Mouse (Mus musculus) neural tube, embryonic 15.5 days (tissue): Measurements from ENCODE around the gene Pmm2. TPM values are rescaled to one million over a fixed set of nuclear protein-coding genes. Genes with fewer than 3 reads are reported as not detected.
A peak's percentile ranks its signal among the peaks of the same experiment; 100 is the strongest.

Experiments
- ATAC-seq: fragments of 200-750 bp; cut with Nextera tagmentation; 2 replicates; pipeline ENCODE4 v1.8.0; 2017; ENCODE audit warnings: mild to moderate bottlenecking, moderate TSS enrichment, moderate library complexity; ENCODE audit not compliant: low FRiP score
- H3K27ac ChIP-seq: fragments of 300-500 bp; sonication (generic); replicated peaks from 2 replicates; pipeline ENCODE4 v1.5.1; 2015; ENCODE audit warnings: mild to moderate bottlenecking, inconsistent platforms
- H3K27me3 ChIP-seq: fragments of 300-500 bp; sonication (generic); replicated peaks from 2 replicates; pipeline ENCODE4 v1.6.1; 2015; ENCODE audit warnings: inconsistent platforms
- H3K36me3 ChIP-seq: fragments of 300-500 bp; sonication (generic); 2 replicates; pipeline ENCODE4 v1.6.1; 2015; ENCODE audit warnings: inconsistent platforms
- H3K4me1 ChIP-seq: fragments of 300-500 bp; sonication (generic); 2 replicates; pipeline ENCODE4 v1.6.1; 2015; ENCODE audit warnings: inconsistent platforms
- H3K4me2 ChIP-seq: fragments of 300-500 bp; sonication (generic); 2 replicates; pipeline ENCODE4 v1.6.1; 2015; ENCODE audit warnings: inconsistent platforms, mild to moderate bottlenecking, moderate library complexity
- H3K4me3 ChIP-seq: fragments of 300-500 bp; sonication (generic); replicated peaks from 2 replicates; pipeline ENCODE4 v1.5.1; 2015; ENCODE audit warnings: mild to moderate bottlenecking, inconsistent platforms
- H3K9ac ChIP-seq: fragments of 300-500 bp; sonication (generic); replicated peaks from 2 replicates; pipeline ENCODE4 v1.6.1; 2015; ENCODE audit warnings: mild to moderate bottlenecking, inconsistent platforms
- H3K9me3 ChIP-seq: fragments of 300-500 bp; sonication (generic); replicated peaks from 2 replicates; pipeline ENCODE4 v1.6.1; 2016; ENCODE audit warnings: inconsistent platforms
- WGBS: fragments of 180-500 bp; shearing (Covaris S2); methylation state at CpG from one replicate; pipeline ENCODE4 v1.1.7; 2015; ENCODE audit warnings: mixed read lengths; 5-methylcytosine and 5-hydroxymethylcytosine counted together
- polyA plus RNA-seq: library from polyadenylated mRNA; unstranded; fragments of >200 nt; fragmentation: Nextera tagmentation; extraction: Ambion mirVana; gene quantifications from 2 replicates; pipeline ENCODE4 v1.2.1, GENCODE M21; 2015

Gene Pmm2
- polyA plus RNA-seq: 38.2 and 44.6 TPM in 2 replicates

- Histone ChIP-seq H3K4me3 (peak within 1 kb of the TSS; percentile 68), H3K9me3 (no peaks in the 10 kb centered on the region), H3K4me1 (peaks cover 36% of the 10 kb centered on the region), H3K4me2 (peak within 1 kb of the TSS; percentile 96), H3K9ac (peak within 1 kb of the TSS; percentile 78), H3K27me3 (no peaks in the 10 kb centered on the region), H3K36me3 (peaks cover 14% of the 10 kb centered on the region; the same call in 1 of the 2 replicates), H3K27ac (peak within 1 kb of the TSS; percentile 85)
- WGBS: under 1% methylated on average over 59 of the region's 59 CpGs
- ATAC-seq: peak; percentile 95
These were observed at the start of gene Pmm2, which contains the start of gene Tmem186 for GRCm38 (mm10) chr16:8637217-8638051. Gene Pmm2 (plus strand): TSS chr16:8637674. Gene Tmem186 (minus strand): TSS chr16:8637712.

GRCm38 (mm10) chr16:8595411-8595810 is 42.1 kb upstream of the Pmm2 start:
- no peak overlapping the region for H3K27ac ChIP-seq
- H3K4me2 ChIP-seq: no peak overlapping the region
- no peak overlapping the region for H3K4me3 ChIP-seq
- no peak for ATAC-seq
- 73% methylated on average over 4 of the region's 4 CpGs for WGBS
- H3K9me3 ChIP-seq: no peaks in the 10 kb centered on the region
- peaks cover 6% of the 10 kb centered on the region for H3K36me3 ChIP-seq
- no peak overlapping the region for H3K9ac ChIP-seq
- H3K27me3 ChIP-seq: no peaks in the 10 kb centered on the region
- no peaks in the 10 kb centered on the region for H3K4me1 ChIP-seq

- Histone ChIP-seq H3K27ac (no peak overlapping the region), H3K9ac (no peak overlapping the region), H3K4me1 (no peaks in the 10 kb centered on the region), H3K4me3 (no peak overlapping the region), H3K9me3 (no peaks in the 10 kb centered on the region), H3K27me3 (no peaks in the 10 kb centered on the region), H3K4me2 (no peak overlapping the region), H3K36me3 (peaks cover 12% of the 10 kb centered on the region)
- no peak for ATAC-seq
- 67% methylated on average over 4 of the region's 4 CpGs for WGBS
These were observed 41.1 kb upstream of the Pmm2 start for GRCm38 (mm10) chr16:8596336-8596735.

GRCm38 (mm10) chr16:8597516-8597915 is 40.0 kb upstream of the Pmm2 start:
- H3K4me2 ChIP-seq: no peak overlapping the region
- 92% methylated on average over 5 of the region's 5 CpGs for WGBS
- H3K36me3 ChIP-seq: peaks cover 23% of the 10 kb centered on the region
- no peak overlapping the region for H3K4me3 ChIP-seq
- H3K9me3 ChIP-seq: no peaks in the 10 kb centered on the region
- H3K27ac ChIP-seq: no peak overlapping the region
- no peak overlapping the region for H3K9ac ChIP-seq
- H3K27me3 ChIP-seq: no peaks in the 10 kb centered on the region
- no peak for ATAC-seq
- H3K4me1 ChIP-seq: no peaks in the 10 kb centered on the region

GRCm38 (mm10) chr16:8603789-8604188 is 33.7 kb upstream of the Pmm2 start:
- H3K4me1 ChIP-seq: no peaks in the 10 kb centered on the region
- 88% methylated on average over 3 of the region's 3 CpGs for WGBS
- no peak overlapping the region for H3K27ac ChIP-seq
- no peak overlapping the region for H3K4me2 ChIP-seq
- no peaks in the 10 kb centered on the region for H3K27me3 ChIP-seq
- H3K9ac ChIP-seq: no peak overlapping the region
- ATAC-seq: no peak
- H3K9me3 ChIP-seq: no peaks in the 10 kb centered on the region
- H3K36me3 ChIP-seq: peaks cover 49% of the 10 kb centered on the region
- H3K4me3 ChIP-seq: no peak overlapping the region

- no peaks in the 10 kb centered on the region for H3K27me3 ChIP-seq
- WGBS: 89% methylated on average over 3 of the region's 3 CpGs
- no peaks in the 10 kb centered on the region for H3K9me3 ChIP-seq
- H3K4me3 ChIP-seq: no peak overlapping the region
- ATAC-seq: no peak
- no peaks in the 10 kb centered on the region for H3K4me1 ChIP-seq
- no peak overlapping the region for H3K27ac ChIP-seq
- no peak overlapping the region for H3K4me2 ChIP-seq
- peaks cover 70% of the 10 kb centered on the region for H3K36me3 ChIP-seq
- no peak overlapping the region for H3K9ac ChIP-seq
These were observed 27.1 kb upstream of the Pmm2 start for GRCm38 (mm10) chr16:8610397-8610796.

GRCm38 (mm10) chr16:8612214-8613005 is 25.1 kb upstream of the Pmm2 start:
- Histone ChIP-seq H3K4me2 (no peak overlapping the region), H3K27me3 (no peaks in the 10 kb centered on the region), H3K9me3 (no peaks in the 10 kb centered on the region), H3K9ac (no peak overlapping the region), H3K36me3 (peaks cover 72% of the 10 kb centered on the region), H3K4me3 (no peak overlapping the region), H3K4me1 (no peaks in the 10 kb centered on the region), H3K27ac (no peak overlapping the region)
- 90% methylated on average over 8 of the region's 8 CpGs for WGBS
- ATAC-seq: no peak

GRCm38 (mm10) chr16:8613039-8613438 is 24.4 kb upstream of the Pmm2 start:
- Histone ChIP-seq H3K9ac (no peak overlapping the region), H3K36me3 (peaks cover 73% of the 10 kb centered on the region), H3K9me3 (no peaks in the 10 kb centered on the region), H3K27ac (no peak overlapping the region), H3K4me3 (no peak overlapping the region), H3K4me2 (no peak overlapping the region), H3K4me1 (no peaks in the 10 kb centered on the region), H3K27me3 (no peaks in the 10 kb centered on the region)
- ATAC-seq: no peak
- WGBS: 80% methylated on average over 4 of the region's 4 CpGs

GRCm38 (mm10) chr16:8613447-8613846 is 24.0 kb upstream of the Pmm2 start:
- no peak for ATAC-seq
- peaks cover 74% of the 10 kb centered on the region for H3K36me3 ChIP-seq
- H3K9me3 ChIP-seq: no peaks in the 10 kb centered on the region
- no peaks in the 10 kb centered on the region for H3K4me1 ChIP-seq
- no peak overlapping the region for H3K4me3 ChIP-seq
- H3K4me2 ChIP-seq: no peak overlapping the region
- no peaks in the 10 kb centered on the region for H3K27me3 ChIP-seq
- H3K9ac ChIP-seq: no peak overlapping the region
- no peak overlapping the region for H3K27ac ChIP-seq
- WGBS: 82% methylated on average over 3 of the region's 3 CpGs

- Histone ChIP-seq H3K4me3 (no peak overlapping the region), H3K27me3 (no peaks in the 10 kb centered on the region), H3K36me3 (peaks cover 50% of the 10 kb centered on the region), H3K27ac (no peak overlapping the region), H3K4me2 (no peak overlapping the region), H3K9ac (no peak overlapping the region), H3K4me1 (no peaks in the 10 kb centered on the region), H3K9me3 (no peaks in the 10 kb centered on the region)
- no peak for ATAC-seq
- WGBS: 15% methylated on average over 10 of the region's 10 CpGs
These were observed 17.7 kb upstream of the Pmm2 start for GRCm38 (mm10) chr16:8619659-8620314.

GRCm38 (mm10) chr16:8620315-8621115 is 17.0 kb upstream of the Pmm2 start:
- Histone ChIP-seq H3K4me2 (no peak overlapping the region), H3K4me3 (no peak overlapping the region), H3K27ac (no peak overlapping the region), H3K9ac (no peak overlapping the region), H3K4me1 (no peaks in the 10 kb centered on the region), H3K36me3 (peaks cover 50% of the 10 kb centered on the region), H3K27me3 (no peaks in the 10 kb centered on the region), H3K9me3 (no peaks in the 10 kb centered on the region)
- ATAC-seq: no peak
- WGBS: 79% methylated on average over 16 of the region's 16 CpGs
